11 mouse cellular contexts compared by ENCODE assay signal in genomic region chr10:70149093-70149492, GRCm38 (mm10). TPM values are rescaled to one million over a fixed set of nuclear protein-coding genes. Genes with fewer than 3 reads are reported as not detected.
A peak's percentile ranks its signal among the peaks of the same experiment; 100 is the strongest.
DNase-seq lines count a peak whose midpoint lies in the region; ATAC-seq and TF ChIP-seq lines count a peak whose summit lies in the region.
"Had no signal": no experiment of that assay in that cellular context is flagged by ENCODE, and none has a peak within 500 bp of the region (broad histone marks: within the 10 kb centered on the region; RNA-seq: fewer than 3 reads in every experiment).

No protein-coding gene starts in this region.

- H3K36me3 ChIP-seq in kidney, embryonic 15.5 days, result peaks cover 69% of the 10 kb centered on the region

- no peak overlapping the region for H3K4me3 ChIP-seq in kidney, embryonic 15.5 days (replicated peaks)
- no peak overlapping the region for H3K4me3 ChIP-seq in layer of hippocampus, adult 2 months
- H3K4me3 ChIP-seq: erythroblast, embryonic 14.5 days had no signal

- 12% methylated on average over 7 of the region's 7 CpGs for WGBS in kidney, embryonic 15.5 days

- TF ChIP-seq CTCF in layer of hippocampus, adult 2 months (conservative IDR thresholded peaks at IDR 0.05), result no peak

- H3K4me2 ChIP-seq in kidney, embryonic 15.5 days, result no peak overlapping the region

- H3K27ac ChIP-seq in kidney, embryonic 15.5 days, result peak overlapping the region; percentile 28; the same call in 1 of the 2 replicates
- no peak overlapping the region for H3K27ac ChIP-seq in layer of hippocampus, adult 2 months

- H3K4me1 ChIP-seq in kidney, embryonic 15.5 days, result peaks cover 45% of the 10 kb centered on the region

- DNase-seq in cerebellum, postnatal 14 days, result peak; percentile 41 to 54
- no peak for DNase-seq in cerebellum, adult 11-12 months
- DNase-seq in retina, postnatal 1 day, result peak; percentile 44
- no peak for DNase-seq in retina, embryonic 14.5 days (ENCODE audit: low spot score)
- DNase-seq in thymus, postnatal 25 days, result no peak
- no peak for DNase-seq in testis, postnatal 14 days (ENCODE audit: low spot score)
- DNase-seq in layer of hippocampus, adult 2 months (ENCODE audit: low spot score in 2 of 2), result no peak

- 0 out of 2 replicates have a peak, but pooled peaks cover 5% of the 10 kb centered on the region for H3K9me3 ChIP-seq in kidney, embryonic 15.5 days (replicated peaks)

- no peaks in the 10 kb centered on the region for H3K27me3 ChIP-seq in kidney, embryonic 15.5 days

- ATAC-seq in kidney, embryonic 15.5 days (replicated peaks; ENCODE audit: low FRiP score), result no peak

- H3K9ac ChIP-seq in kidney, embryonic 15.5 days, result no peak overlapping the region

RNA-seq across cellular contexts. Expression of gene Ccdc6, which starts 52.2 kb away (rescaled TPM):
- 22.5 and 22.9 TPM in 2 replicates for polyA plus RNA-seq in kidney, embryonic 15.5 days (2015; fragmentation: Nextera tagmentation; extraction: Ambion mirVana)
- 10 to 100 TPM; 60.5 to 65.6 TPM for total RNA-seq in layer of hippocampus, adult 2 months (2021)

RNA-seq across cellular contexts. Expression of gene Mrln, which starts 55.4 kb away (rescaled TPM):
- 7.2 and 8.0 TPM in 2 replicates for polyA plus RNA-seq in kidney, embryonic 15.5 days (2015; fragmentation: Nextera tagmentation; extraction: Ambion mirVana)
- total RNA-seq in layer of hippocampus, adult 2 months (2021), result not detected
- total RNA-seq: layer of hippocampus, adult 18-20 months had no signal
- polyA plus RNA-seq: erythroblast, embryonic 14.5 days; spleen, adult 2 months had no signal

Comparison
In these comparisons a context has a peak if more than half of its experiments do, and no peak if none do; other contexts are left out.
1. DNase-seq: peak in cerebellum, postnatal 14 days (2 of 2) and retina, postnatal 1 day (single experiment); none in cerebellum, adult 11-12 months (single experiment), retina, embryonic 14.5 days (single experiment), thymus, postnatal 25 days (single experiment), testis, postnatal 14 days (single experiment) and layer of hippocampus, adult 2 months (0 of 2).